Comparison of ENCODE assay signal across 26 mouse cellular contexts in the genomic region with DNA sequence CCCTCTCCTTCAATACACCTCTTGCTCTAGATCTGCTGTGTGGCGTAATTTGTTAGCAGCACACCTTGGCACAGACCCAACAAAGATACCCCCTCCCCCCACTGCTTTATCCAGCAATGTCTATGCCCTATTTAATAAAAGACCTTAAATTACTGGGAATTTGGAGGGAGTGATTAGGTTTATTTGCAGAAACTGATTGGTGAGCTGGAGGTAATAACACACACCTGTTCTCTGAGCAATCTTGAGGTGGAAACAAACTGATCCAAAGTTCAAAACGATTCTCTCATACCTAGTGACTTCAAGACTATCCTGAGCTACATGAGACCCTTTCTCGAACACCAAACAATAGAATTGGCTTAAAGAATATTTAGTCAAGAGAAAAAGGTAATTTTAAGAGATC.
DNase-seq lines count a peak whose midpoint lies in the region; ATAC-seq and TF ChIP-seq lines count a peak whose summit lies in the region.
"Had no signal": no experiment of that assay in that cellular context is flagged by ENCODE, and none has a peak within 500 bp of the region (broad histone marks: within the 10 kb centered on the region; RNA-seq: fewer than 3 reads in every experiment).

No protein-coding gene starts in this region.

- ATAC-seq in lung, embryonic 14.5 days (ENCODE audit: insufficient read depth), result no peak
- ATAC-seq in intestine, embryonic 16.5 days, result peak; percentile 85
- ATAC-seq in stomach, postnatal 0 days (ENCODE audit: low FRiP score, low TSS enrichment), result no peak
- ATAC-seq: activated CD4-positive, CD25-positive, alpha-beta regulatory T cell, adult 4 months; CD4-positive, CD25-positive, alpha-beta regulatory T cell, adult 4 months; forebrain, embryonic 13.5 days; forebrain, embryonic 15.5 days; forebrain, postnatal 0 days; Patski had no signal

- H3K36me3 ChIP-seq in lung, embryonic 14.5 days (ENCODE audit: insufficient read depth), result no peaks in the 10 kb centered on the region
- no peaks in the 10 kb centered on the region for H3K36me3 ChIP-seq in intestine, embryonic 16.5 days (ENCODE audit: control insufficient read depth, insufficient read depth, low read length)
- H3K36me3 ChIP-seq in stomach, postnatal 0 days (ENCODE audit: control insufficient read depth, insufficient read depth, low read length), result no peaks in the 10 kb centered on the region
- H3K36me3 ChIP-seq: embryonic facial prominence, embryonic 10.5 days; embryonic facial prominence, embryonic 12.5 days; forebrain, embryonic 15.5 days; G1E had no signal

- H3K9ac ChIP-seq in lung, embryonic 14.5 days, result no peak overlapping the region
- no peak overlapping the region for H3K9ac ChIP-seq in intestine, embryonic 16.5 days (ENCODE audit: low read depth, low read length)
- no peak overlapping the region for H3K9ac ChIP-seq in stomach, postnatal 0 days (ENCODE audit: low read length)
- H3K9ac ChIP-seq: embryonic facial prominence, embryonic 12.5 days; forebrain, embryonic 13.5 days; forebrain, embryonic 15.5 days; forebrain, postnatal 0 days had no signal

- no peak overlapping the region for H3K4me3 ChIP-seq in lung, embryonic 14.5 days (ENCODE audit: low read depth, low read length)
- no peak overlapping the region for H3K4me3 ChIP-seq in intestine, embryonic 16.5 days (ENCODE audit: low read length)
- H3K4me3 ChIP-seq in stomach, postnatal 0 days (ENCODE audit: low read depth, low read length), result no peak overlapping the region
- H3K4me3 ChIP-seq: embryonic facial prominence, embryonic 10.5 days; embryonic facial prominence, embryonic 12.5 days; forebrain, embryonic 13.5 days; forebrain, embryonic 15.5 days had no signal

- 56% methylated on average over 3 of the region's 3 CpGs for WGBS in lung, embryonic 14.5 days
- WGBS in intestine, embryonic 16.5 days, result 54% methylated on average over 3 of the region's 3 CpGs
- 57% methylated on average over 3 of the region's 3 CpGs for WGBS in stomach, postnatal 0 days

- H3K4me2 ChIP-seq in lung, embryonic 14.5 days, result no peak overlapping the region
- no peak overlapping the region for H3K4me2 ChIP-seq in intestine, embryonic 16.5 days (ENCODE audit: low read depth, low read length)
- no peak overlapping the region for H3K4me2 ChIP-seq in stomach, postnatal 0 days (replicated peaks; ENCODE audit: low read depth)
- H3K4me2 ChIP-seq: embryonic facial prominence, embryonic 12.5 days; forebrain, embryonic 13.5 days; forebrain, embryonic 15.5 days had no signal

- no peaks in the 10 kb centered on the region for H3K9me3 ChIP-seq in lung, embryonic 14.5 days (ENCODE audit: low read depth, low read length)
- H3K9me3 ChIP-seq in intestine, embryonic 16.5 days (ENCODE audit: control insufficient read depth, low read length), result no peaks in the 10 kb centered on the region
- H3K9me3 ChIP-seq in stomach, postnatal 0 days (ENCODE audit: control insufficient read depth, low read length), result no peaks in the 10 kb centered on the region
- H3K9me3 ChIP-seq: embryonic facial prominence, embryonic 10.5 days; embryonic facial prominence, embryonic 12.5 days; forebrain, embryonic 13.5 days; forebrain, embryonic 15.5 days; G1E had no signal

- no peak for TF ChIP-seq CTCF in lung, embryonic 14.5 days (IDR thresholded peaks at IDR 0.05; ENCODE audit: low read depth)
- no peak for TF ChIP-seq CTCF in stomach, postnatal 0 days (IDR thresholded peaks at IDR 0.05; ENCODE audit: low read depth)

- TF ChIP-seq EP300 in stomach, postnatal 0 days (optimal IDR thresholded peaks at IDR 0.05), result no peak

- H3K4me1 ChIP-seq in lung, embryonic 14.5 days (ENCODE audit: insufficient read depth), result no peaks in the 10 kb centered on the region
- 0 out of 2 replicates have a peak, but pooled peaks cover 2% of the 10 kb centered on the region for H3K4me1 ChIP-seq in intestine, embryonic 16.5 days (ENCODE audit: control insufficient read depth, insufficient read depth, low read length)
- H3K4me1 ChIP-seq in stomach, postnatal 0 days (replicated peaks; ENCODE audit: control insufficient read depth, insufficient read depth), result no peaks in the 10 kb centered on the region
- H3K4me1 ChIP-seq: embryonic facial prominence, embryonic 10.5 days; embryonic facial prominence, embryonic 12.5 days; forebrain, embryonic 13.5 days; forebrain, embryonic 15.5 days had no signal

- DNase-seq in cerebellum, postnatal 10 days, result peak; percentile 34 to 43
- no peak for DNase-seq in cerebellum, adult 11 months
- peak; percentile 6 for DNase-seq in lung, embryonic 14.5 days
- DNase-seq in lung, postnatal 10 days, result no peak
- peak; percentile 23 for DNase-seq in stomach, postnatal 0 days (ENCODE audit: low spot score)
- no peak for DNase-seq in adrenal gland, postnatal 25 days
- DNase-seq in adrenal gland, adult (ENCODE audit: inconsistent age in 2 of 2, low spot score in 1 of 2), result no peak
- DNase-seq: adrenal gland, adult 2 months; adrenal gland, postnatal 10 days; adrenal gland, postnatal 36 days; B cell, adult 2 months; cerebellum, adult 18-20 months; cerebellum, adult 8-10 months; cerebellum, adult 9-11 months; cerebellum, postnatal 25 days; forebrain, postnatal 0 days had no signal

- H3K27me3 ChIP-seq in lung, embryonic 14.5 days (ENCODE audit: insufficient read depth, low read length), result no peaks in the 10 kb centered on the region
- H3K27me3 ChIP-seq in intestine, embryonic 16.5 days (replicated peaks; ENCODE audit: control insufficient read depth, insufficient read depth, low read length), result no peaks in the 10 kb centered on the region
- no peaks in the 10 kb centered on the region for H3K27me3 ChIP-seq in stomach, postnatal 0 days (ENCODE audit: control insufficient read depth, insufficient read depth, low read length)
- H3K27me3 ChIP-seq: CH12.LX; embryonic facial prominence, embryonic 12.5 days; forebrain, embryonic 13.5 days; forebrain, embryonic 15.5 days; Patski had no signal

- no peak overlapping the region for H3K27ac ChIP-seq in lung, embryonic 14.5 days (ENCODE audit: low read depth)
- no peak overlapping the region for H3K27ac ChIP-seq in intestine, embryonic 16.5 days (ENCODE audit: low read length)
- no peak overlapping the region for H3K27ac ChIP-seq in stomach, postnatal 0 days (replicated peaks)
- H3K27ac ChIP-seq: embryonic facial prominence, embryonic 10.5 days; embryonic facial prominence, embryonic 12.5 days; forebrain, embryonic 13.5 days; forebrain, embryonic 15.5 days had no signal

Comparison
In these comparisons a context has a peak if more than half of its experiments do, and no peak if none do; other contexts are left out.
1. DNase-seq: peak in cerebellum, postnatal 10 days (2 of 2), lung, embryonic 14.5 days (single experiment) and stomach, postnatal 0 days (single experiment); none in cerebellum, adult 11 months (single experiment), lung, postnatal 10 days (single experiment), adrenal gland, postnatal 25 days (single experiment) and adrenal gland, adult (0 of 2).